Mouse (Mus musculus): ENCODE results near the gene Ttc39d.

DNA sequence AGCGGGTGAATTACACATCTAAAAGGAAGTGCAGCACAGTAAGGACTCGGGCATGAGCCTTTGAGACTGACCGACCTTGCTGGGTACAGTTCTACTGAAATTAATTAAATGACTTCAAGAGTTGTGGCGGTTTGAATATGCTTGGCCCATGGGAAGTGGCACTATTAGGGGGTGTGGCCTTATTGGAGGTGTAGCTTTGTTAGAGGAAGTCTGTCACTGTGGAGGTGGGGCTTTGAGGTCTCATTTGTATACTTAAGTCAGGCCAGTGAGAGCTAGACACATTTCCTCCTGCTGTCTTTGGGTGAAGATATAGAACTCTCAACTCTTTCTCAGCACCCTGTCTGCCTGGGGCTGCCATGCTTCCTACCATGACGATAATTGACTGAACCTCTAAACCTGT lies 47.2 kb downstream of the Ttc39d start:
- TF ChIP-seq CTCF (IDR thresholded peaks at IDR 0.05; ENCODE audit: insufficient read depth, low read depth, low read length), result no peak
- TF ChIP-seq POLR2A (IDR thresholded peaks at IDR 0.05; ENCODE audit: insufficient read depth, low read depth, low read length), result no peak
